Mouse (Mus musculus): ENCODE results near the gene Dennd2c.

- TF ChIP-seq CTCF (IDR thresholded peaks at IDR 0.05; ENCODE audit: low read depth, low read length): no peak
- no peak for TF ChIP-seq GATA1 (IDR thresholded peaks at IDR 0.05; ENCODE audit: borderline replicate concordance, low read length)
- TF ChIP-seq GATA2 (IDR thresholded peaks at IDR 0.05; ENCODE audit: borderline replicate concordance, low read depth, low read length): no peak
Measured at GRCm38 (mm10) chr3:103142366-103142765, 40.0 kb downstream of the Dennd2c start.

Data from G1E (cell line).